Mouse (Mus musculus): ENCODE measurements around the gene Sinhcaf. TPM values are rescaled to one million over a fixed set of nuclear protein-coding genes. Genes with fewer than 3 reads are reported as not detected.
"Not testable (repeated sequence)": the region's sequence is repeated elsewhere in the genome, so short reads cannot be mapped to it uniquely, and the experiment has no call there.

The Sinhcaf gene
- 137 and 180 TPM in 2 replicates for total RNA-seq (2017)

GRCm38 (mm10) chr6:148946409-148946742, at the start of gene Sinhcaf:
TSS of gene Sinhcaf (minus strand) at chr6:148946467.
- ATAC-seq (replicated peaks in 1 of 2; ENCODE audit: insufficient read depth in 1 of 2, low FRiP score in 2 of 2, low TSS enrichment in 1 of 2, low read depth in 1 of 2, poor library complexity in 2 of 2, severe bottlenecking in 2 of 2) = peak; percentile 69 to 74

GRCm38 (mm10) chr6:148994327-148994999, 48.2 kb upstream of the Sinhcaf start:
- peak; percentile 65 to 74 for ATAC-seq (replicated peaks in 1 of 2; ENCODE audit: insufficient read depth in 1 of 2, low FRiP score in 2 of 2, low TSS enrichment in 1 of 2, low read depth in 1 of 2, poor library complexity in 2 of 2, severe bottlenecking in 2 of 2)

- ATAC-seq (replicated peaks in 1 of 2; ENCODE audit: insufficient read depth in 1 of 2, low FRiP score in 2 of 2, low TSS enrichment in 1 of 2, low read depth in 1 of 2, poor library complexity in 2 of 2, severe bottlenecking in 2 of 2) = peak; percentile 42 to 63; a peak in 1 of 4 replicates
Measured at GRCm38 (mm10) chr6:148993117-148994077, 47.1 kb upstream of the Sinhcaf start.

GRCm38 (mm10) chr6:148992373-148993116, 46.3 kb upstream of the Sinhcaf start:
- ATAC-seq (replicated peaks in 1 of 2; ENCODE audit: insufficient read depth in 1 of 2, low FRiP score in 2 of 2, low TSS enrichment in 1 of 2, low read depth in 1 of 2, poor library complexity in 2 of 2, severe bottlenecking in 2 of 2) = no peak

- ATAC-seq (replicated peaks in 1 of 2; ENCODE audit: insufficient read depth in 1 of 2, low FRiP score in 2 of 2, low TSS enrichment in 1 of 2, low read depth in 1 of 2, poor library complexity in 2 of 2, severe bottlenecking in 2 of 2) = no peak
Measured at GRCm38 (mm10) chr6:148991660-148992372, 45.5 kb upstream of the Sinhcaf start.

GRCm38 (mm10) chr6:148989792-148990491, 43.7 kb upstream of the Sinhcaf start:
- not testable (repeated sequence) for ATAC-seq (replicated peaks in 1 of 2; ENCODE audit: insufficient read depth in 1 of 2, low FRiP score in 2 of 2, low TSS enrichment in 1 of 2, low read depth in 1 of 2, poor library complexity in 2 of 2, severe bottlenecking in 2 of 2)

GRCm38 (mm10) chr6:148986003-148986402, 39.7 kb upstream of the Sinhcaf start:
- ATAC-seq (replicated peaks in 1 of 2; ENCODE audit: insufficient read depth in 1 of 2, low FRiP score in 2 of 2, low TSS enrichment in 1 of 2, low read depth in 1 of 2, poor library complexity in 2 of 2, severe bottlenecking in 2 of 2) = peak; percentile 44 to 66; a peak in 3 of 4 replicates

GRCm38 (mm10) chr6:148980495-148980894, 34.2 kb upstream of the Sinhcaf start:
- ATAC-seq (replicated peaks in 1 of 2; ENCODE audit: insufficient read depth in 1 of 2, low FRiP score in 2 of 2, low TSS enrichment in 1 of 2, low read depth in 1 of 2, poor library complexity in 2 of 2, severe bottlenecking in 2 of 2) = peak; percentile 59 to 75; a peak in 2 of 4 replicates

GRCm38 (mm10) chr6:148975096-148975495, 28.8 kb upstream of the Sinhcaf start:
- no peak for ATAC-seq (replicated peaks in 1 of 2; ENCODE audit: insufficient read depth in 1 of 2, low FRiP score in 2 of 2, low TSS enrichment in 1 of 2, low read depth in 1 of 2, poor library complexity in 2 of 2, severe bottlenecking in 2 of 2)

GRCm38 (mm10) chr6:148972891-148973290, 26.6 kb upstream of the Sinhcaf start:
- ATAC-seq (replicated peaks in 1 of 2; ENCODE audit: insufficient read depth in 1 of 2, low FRiP score in 2 of 2, low TSS enrichment in 1 of 2, low read depth in 1 of 2, poor library complexity in 2 of 2, severe bottlenecking in 2 of 2) = no peak

GRCm38 (mm10) chr6:148972059-148972848, 26.0 kb upstream of the Sinhcaf start:
- ATAC-seq (replicated peaks in 1 of 2; ENCODE audit: insufficient read depth in 1 of 2, low FRiP score in 2 of 2, low TSS enrichment in 1 of 2, low read depth in 1 of 2, poor library complexity in 2 of 2, severe bottlenecking in 2 of 2) = no peak

GRCm38 (mm10) chr6:148971385-148971940, 25.2 kb upstream of the Sinhcaf start:
- no peak; a peak in 1 of 4 replicates for ATAC-seq (replicated peaks in 1 of 2; ENCODE audit: insufficient read depth in 1 of 2, low FRiP score in 2 of 2, low TSS enrichment in 1 of 2, low read depth in 1 of 2, poor library complexity in 2 of 2, severe bottlenecking in 2 of 2)

GRCm38 (mm10) chr6:148961285-148961684, 15.0 kb upstream of the Sinhcaf start:
- no peak for ATAC-seq (replicated peaks in 1 of 2; ENCODE audit: insufficient read depth in 1 of 2, low FRiP score in 2 of 2, low TSS enrichment in 1 of 2, low read depth in 1 of 2, poor library complexity in 2 of 2, severe bottlenecking in 2 of 2)

- no peak for ATAC-seq (replicated peaks in 1 of 2; ENCODE audit: insufficient read depth in 1 of 2, low FRiP score in 2 of 2, low TSS enrichment in 1 of 2, low read depth in 1 of 2, poor library complexity in 2 of 2, severe bottlenecking in 2 of 2)
Measured at GRCm38 (mm10) chr6:148959540-148960238, 13.4 kb upstream of the Sinhcaf start.

GRCm38 (mm10) chr6:148958712-148959111, 12.4 kb upstream of the Sinhcaf start:
- ATAC-seq (replicated peaks in 1 of 2; ENCODE audit: insufficient read depth in 1 of 2, low FRiP score in 2 of 2, low TSS enrichment in 1 of 2, low read depth in 1 of 2, poor library complexity in 2 of 2, severe bottlenecking in 2 of 2) = no peak
